Mouse (Mus musculus): ENCODE data around the gene Inhbc. TPM values are rescaled to one million over a fixed set of nuclear protein-coding genes. Genes with fewer than 3 reads are reported as not detected.

Gene Inhbc
- polyA plus RNA-seq, 1 experiment from 2014 or later: not detected

Other genes starting within 250 kb of the Inhbc start
- gene Os9, start 249.3 kb downstream of the Inhbc start, polyA plus RNA-seq (2015; fragmentation: Nextera tagmentation; extraction: Ambion mirVana): 90.9 and 95.4 TPM in 2 replicates
- gene B4galnt1, start 205.2 kb downstream of the Inhbc start, polyA plus RNA-seq (2015; fragmentation: Nextera tagmentation; extraction: Ambion mirVana): 39.2 and 48.6 TPM in 2 replicates
- 1.6 and 2.6 TPM in 2 replicates for gene Slc26a10, start 189.8 kb downstream of the Inhbc start, polyA plus RNA-seq (2015; fragmentation: Nextera tagmentation; extraction: Ambion mirVana)
- gene Arhgef25, start 180.3 kb downstream of the Inhbc start, polyA plus RNA-seq (2015; fragmentation: Nextera tagmentation; extraction: Ambion mirVana): 3.7 and 4.5 TPM in 2 replicates
- 42.7 and 47.3 TPM in 2 replicates for gene Dtx3, start 174.7 kb downstream of the Inhbc start, polyA plus RNA-seq (2015; fragmentation: Nextera tagmentation; extraction: Ambion mirVana)
- gene Pip4k2c, start 158.8 kb downstream of the Inhbc start, polyA plus RNA-seq (2015; fragmentation: Nextera tagmentation; extraction: Ambion mirVana): 24.1 and 24.4 TPM in 2 replicates
- 0.13 and 0.32 TPM in 2 replicates for gene Kif5a, start 107.1 kb downstream of the Inhbc start, polyA plus RNA-seq (2015; fragmentation: Nextera tagmentation; extraction: Ambion mirVana)
- gene Dctn2, start 104.1 kb downstream of the Inhbc start, polyA plus RNA-seq (2015; fragmentation: Nextera tagmentation; extraction: Ambion mirVana): 129 and 138 TPM in 2 replicates
- gene Mbd6, start 81.4 kb downstream of the Inhbc start, polyA plus RNA-seq (2015; fragmentation: Nextera tagmentation; extraction: Ambion mirVana): 10.3 and 13.8 TPM in 2 replicates
- 110 and 122 TPM in 2 replicates for gene Mars, start 58.6 kb downstream of the Inhbc start, polyA plus RNA-seq (2015; fragmentation: Nextera tagmentation; extraction: Ambion mirVana)
- gene Arhgap9, start 48.5 kb downstream of the Inhbc start, polyA plus RNA-seq (2015; fragmentation: Nextera tagmentation; extraction: Ambion mirVana): 107 and 127 TPM in 2 replicates
- 0.13 and 0.14 TPM in 2 replicates for gene Gli1, start 28.5 kb downstream of the Inhbc start, polyA plus RNA-seq (2015; fragmentation: Nextera tagmentation; extraction: Ambion mirVana)
- not detected in 2 replicates for gene Inhbe, start 16.0 kb downstream of the Inhbc start, polyA plus RNA-seq (2015; fragmentation: Nextera tagmentation; extraction: Ambion mirVana)
- 19.4 and 26.7 TPM in 2 replicates for gene R3hdm2, start 9.9 kb upstream of the Inhbc start, polyA plus RNA-seq (2015; fragmentation: Nextera tagmentation; extraction: Ambion mirVana)
- 0.30 and 0.73 TPM in 2 replicates for gene Stac3, start 131.3 kb upstream of the Inhbc start, polyA plus RNA-seq (2015; fragmentation: Nextera tagmentation; extraction: Ambion mirVana)
- 10.4 and 13.2 TPM in 2 replicates for gene Ndufa4l2, start 144.5 kb upstream of the Inhbc start, polyA plus RNA-seq (2015; fragmentation: Nextera tagmentation; extraction: Ambion mirVana)
- gene Shmt2, start 152.0 kb upstream of the Inhbc start, polyA plus RNA-seq (2015; fragmentation: Nextera tagmentation; extraction: Ambion mirVana): 102 and 118 TPM in 2 replicates
- gene Nxph4, start 164.1 kb upstream of the Inhbc start, polyA plus RNA-seq (2015; fragmentation: Nextera tagmentation; extraction: Ambion mirVana): 0.19 and 0.23 TPM in 2 replicates

Data from thymus, postnatal 0 days (tissue).